Comparison of ENCODE assay signal across 8 mouse cellular contexts in genomic region chr11:102741129-102741950, GRCm38 (mm10). TPM values are rescaled to one million over a fixed set of nuclear protein-coding genes. Genes with fewer than 3 reads are reported as not detected.
DNase-seq lines count a peak whose midpoint lies in the region; ATAC-seq and TF ChIP-seq lines count a peak whose summit lies in the region.

No protein-coding gene starts in this region.

- no peak overlapping the region for H3K4me2 ChIP-seq in forebrain, embryonic 16.5 days (ENCODE audit: low read length)
- H3K4me2 ChIP-seq in hindbrain, embryonic 14.5 days (replicated peaks): peak overlapping the region; percentile 1; the same call in 1 of the 2 replicates
- H3K4me2 ChIP-seq in midbrain, embryonic 13.5 days (replicated peaks): peak overlapping the region; percentile 12

- WGBS in forebrain, embryonic 16.5 days: 13% methylated on average over 22 of the region's 22 CpGs
- WGBS in hindbrain, embryonic 14.5 days: 12% methylated on average over 22 of the region's 22 CpGs
- WGBS in midbrain, embryonic 13.5 days: 12% methylated on average over 22 of the region's 22 CpGs

- peaks cover 23% of the 10 kb centered on the region for H3K4me1 ChIP-seq in forebrain, embryonic 16.5 days (replicated peaks; ENCODE audit: control insufficient read depth, insufficient read depth, low read length)
- peaks cover 20% of the 10 kb centered on the region for H3K4me1 ChIP-seq in hindbrain, embryonic 14.5 days (replicated peaks; ENCODE audit: control insufficient read depth, insufficient read depth, low read length)
- peaks cover 22% of the 10 kb centered on the region for H3K4me1 ChIP-seq in midbrain, embryonic 13.5 days (replicated peaks)

- ATAC-seq in forebrain, embryonic 16.5 days: no peak
- ATAC-seq in hindbrain, embryonic 14.5 days (ENCODE audit: low FRiP score): no peak
- no peak for ATAC-seq in midbrain, embryonic 13.5 days

- no peak for DNase-seq in layer of hippocampus, adult 2 months (ENCODE audit: low spot score in 2 of 2)
- no peak for DNase-seq in layer of hippocampus, adult 8-10 months (ENCODE audit: low spot score in 2 of 2)
- peak; percentile 84 for DNase-seq in cerebellum, adult 11 months
- no peak for DNase-seq in hindbrain, embryonic 14.5 days (ENCODE audit: low spot score)
- DNase-seq in ovary, adult 18-20 months (ENCODE audit: low spot score): no peak
- no peak for DNase-seq in urinary bladder, postnatal 4 days (ENCODE audit: low spot score in 2 of 2)

- peaks cover 7% of the 10 kb centered on the region for H3K27me3 ChIP-seq in forebrain, embryonic 16.5 days (replicated peaks; ENCODE audit: control insufficient read depth, insufficient read depth, low read length)
- no peaks in the 10 kb centered on the region; the same call in 1 of the 2 replicates for H3K27me3 ChIP-seq in hindbrain, embryonic 14.5 days (ENCODE audit: control insufficient read depth, insufficient read depth, low read length)
- peaks cover 19% of the 10 kb centered on the region for H3K27me3 ChIP-seq in midbrain, embryonic 13.5 days

- H3K36me3 ChIP-seq in forebrain, embryonic 16.5 days (ENCODE audit: control insufficient read depth, insufficient read depth): no peaks in the 10 kb centered on the region
- no peaks in the 10 kb centered on the region for H3K36me3 ChIP-seq in hindbrain, embryonic 14.5 days (replicated peaks; ENCODE audit: control insufficient read depth, insufficient read depth)
- H3K36me3 ChIP-seq in midbrain, embryonic 13.5 days: no peaks in the 10 kb centered on the region

- H3K4me3 ChIP-seq in layer of hippocampus, adult 2 months: peak overlapping the region; percentile 22
- no peak overlapping the region for H3K4me3 ChIP-seq in forebrain, embryonic 16.5 days (replicated peaks; ENCODE audit: low read length)
- no peak overlapping the region for H3K4me3 ChIP-seq in hindbrain, embryonic 14.5 days (replicated peaks; ENCODE audit: low read length)
- no peak overlapping the region for H3K4me3 ChIP-seq in midbrain, embryonic 13.5 days (replicated peaks)

- no peaks in the 10 kb centered on the region for H3K9me3 ChIP-seq in forebrain, embryonic 16.5 days (ENCODE audit: control insufficient read depth, low read length)
- no peaks in the 10 kb centered on the region for H3K9me3 ChIP-seq in hindbrain, embryonic 14.5 days (ENCODE audit: control insufficient read depth, low read length)
- H3K9me3 ChIP-seq in midbrain, embryonic 13.5 days: no peaks in the 10 kb centered on the region

- H3K9ac ChIP-seq in forebrain, embryonic 16.5 days (replicated peaks; ENCODE audit: low read depth, low read length): peak overlapping the region; percentile 22
- no peak overlapping the region for H3K9ac ChIP-seq in hindbrain, embryonic 14.5 days
- peak overlapping the region; percentile 48 for H3K9ac ChIP-seq in midbrain, embryonic 13.5 days (replicated peaks)

- TF ChIP-seq CTCF in layer of hippocampus, adult 2 months (conservative IDR thresholded peaks at IDR 0.05): no peak; the same call in 1 of the 2 replicates

- H3K27ac ChIP-seq in layer of hippocampus, adult 2 months: peak overlapping the region; percentile 83
- no peak overlapping the region for H3K27ac ChIP-seq in forebrain, embryonic 16.5 days (ENCODE audit: low read length)
- H3K27ac ChIP-seq in hindbrain, embryonic 14.5 days: no peak overlapping the region
- no peak overlapping the region for H3K27ac ChIP-seq in midbrain, embryonic 13.5 days

RNA-seq across cellular contexts. Expression of gene Adam11, which starts 19.9 kb away (rescaled TPM):
- 100 to 1,000 TPM; 192 to 212 TPM for total RNA-seq in layer of hippocampus, adult 2 months (2021)
- total RNA-seq in layer of hippocampus, adult 8-10 months (2022): 100 to 1,000 TPM; 168 to 220 (median 192) TPM
- polyA plus RNA-seq in forebrain, embryonic 16.5 days (2015; fragmentation: Nextera tagmentation; extraction: Ambion mirVana): 21.4 and 33.7 TPM in 2 replicates
- polyA plus RNA-seq in hindbrain, embryonic 14.5 days (2014; fragmentation: Nextera tagmentation; extraction: Ambion mirVana): 19.2 and 24.1 TPM in 2 replicates
- 31.8 and 32.8 TPM in 2 replicates for polyA plus RNA-seq in midbrain, embryonic 13.5 days (2015; fragmentation: Nextera tagmentation; extraction: Ambion mirVana)

RNA-seq across cellular contexts. Expression of gene Ccdc43, which starts 43.8 kb away (rescaled TPM):
- total RNA-seq in layer of hippocampus, adult 2 months (2021): 10 to 100 TPM; 33.5 to 44.7 TPM
- total RNA-seq in layer of hippocampus, adult 8-10 months (2022): 10 to 100 TPM; 29.3 to 32.2 (median 30.1) TPM
- polyA plus RNA-seq in forebrain, embryonic 16.5 days (2015; fragmentation: Nextera tagmentation; extraction: Ambion mirVana): 46.8 and 51.2 TPM in 2 replicates
- polyA plus RNA-seq in hindbrain, embryonic 14.5 days (2014; fragmentation: Nextera tagmentation; extraction: Ambion mirVana): 31.3 and 38.4 TPM in 2 replicates
- polyA plus RNA-seq in midbrain, embryonic 13.5 days (2015; fragmentation: Nextera tagmentation; extraction: Ambion mirVana): 41.6 and 49.1 TPM in 2 replicates
